Mouse (Mus musculus) midbrain, embryonic 15.5 days (tissue): ENCODE data around the gene Adh7. TPM values are rescaled to one million over a fixed set of nuclear protein-coding genes. Genes with fewer than 3 reads are reported as not detected.

ENCODE experiments used
- ATAC-seq: fragments of 200-750 bp; cut with Nextera tagmentation; replicated peaks from 2 replicates; pipeline ENCODE4 v1.8.0; 2017; ENCODE audit warnings: moderate TSS enrichment
- H3K27ac ChIP-seq: fragments of 300-500 bp; sonication (generic); 2 replicates; pipeline ENCODE4 v1.5.1; 2015; ENCODE audit warnings: mild to moderate bottlenecking, inconsistent platforms
- H3K27me3 ChIP-seq: fragments of 300-500 bp; sonication (generic); replicated peaks from 2 replicates; pipeline ENCODE4 v1.6.1; 2015; ENCODE audit warnings: inconsistent platforms
- H3K36me3 ChIP-seq: fragments of 300-500 bp; sonication (generic); replicated peaks from 2 replicates; pipeline ENCODE4 v1.6.1; 2015; ENCODE audit warnings: inconsistent platforms
- H3K4me1 ChIP-seq: fragments of 300-500 bp; sonication (generic); 2 replicates; pipeline ENCODE4 v1.6.1; 2015; ENCODE audit warnings: inconsistent platforms
- H3K4me2 ChIP-seq: fragments of 300-500 bp; sonication (generic); 2 replicates; pipeline ENCODE4 v1.6.1; 2015; ENCODE audit warnings: inconsistent platforms, mild to moderate bottlenecking, moderate library complexity
- H3K4me3 ChIP-seq: fragments of 300-500 bp; sonication (generic); 2 replicates; pipeline ENCODE4 v1.5.1; 2015; ENCODE audit warnings: mild to moderate bottlenecking, inconsistent platforms
- H3K9ac ChIP-seq: fragments of 300-500 bp; sonication (generic); 2 replicates; pipeline ENCODE4 v1.6.1; 2015; ENCODE audit warnings: mild to moderate bottlenecking, inconsistent platforms
- H3K9me3 ChIP-seq: fragments of 300-500 bp; sonication (generic); 2 replicates; pipeline ENCODE4 v1.6.1; 2016; ENCODE audit warnings: inconsistent platforms
- WGBS: fragments of 180-500 bp; shearing (Covaris S2); methylation state at CpG from one replicate; pipeline ENCODE4 v1.1.7; 2015; ENCODE audit warnings: mixed read lengths; 5-methylcytosine and 5-hydroxymethylcytosine counted together
- polyA plus RNA-seq: library from polyadenylated mRNA; unstranded; fragments of >200 nt; fragmentation: Nextera tagmentation; extraction: Ambion mirVana; gene quantifications from 2 replicates; pipeline ENCODE4 v1.2.1, GENCODE M21; 2015

Gene Adh7
- polyA plus RNA-seq, 1 experiment from 2014 or later: 1.4 TPM

DNA sequence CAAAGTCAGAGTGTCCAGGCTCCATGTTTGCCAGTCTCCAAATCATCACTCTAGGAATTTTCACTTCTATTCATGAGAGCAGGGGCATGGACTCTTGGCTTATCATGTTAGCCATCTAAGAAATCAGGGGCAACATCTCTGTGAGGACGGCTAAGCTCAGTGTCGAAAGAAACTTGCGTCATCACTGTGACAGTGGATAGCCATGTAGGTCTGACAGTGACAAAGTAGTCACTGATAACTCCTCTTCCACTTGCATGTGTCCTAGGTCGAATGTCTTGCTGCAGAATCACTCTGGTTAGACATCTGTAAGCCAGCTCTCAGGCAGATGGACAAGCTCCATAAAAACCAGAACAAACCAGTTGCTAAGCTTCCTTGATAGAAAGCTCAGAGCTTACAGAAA, 45.0 kb downstream of the Adh7 start:
- ATAC-seq: no peak
- 94% methylated on average over 4 of the region's 4 CpGs for WGBS
- H3K9me3 ChIP-seq: no peaks in the 10 kb centered on the region
- no peaks in the 10 kb centered on the region for H3K4me1 ChIP-seq
- no peak overlapping the region for H3K4me2 ChIP-seq
- H3K27me3 ChIP-seq: no peaks in the 10 kb centered on the region
- no peak overlapping the region for H3K4me3 ChIP-seq
- no peak overlapping the region for H3K9ac ChIP-seq
- H3K27ac ChIP-seq: no peak overlapping the region
- H3K36me3 ChIP-seq: no peaks in the 10 kb centered on the region

DNA sequence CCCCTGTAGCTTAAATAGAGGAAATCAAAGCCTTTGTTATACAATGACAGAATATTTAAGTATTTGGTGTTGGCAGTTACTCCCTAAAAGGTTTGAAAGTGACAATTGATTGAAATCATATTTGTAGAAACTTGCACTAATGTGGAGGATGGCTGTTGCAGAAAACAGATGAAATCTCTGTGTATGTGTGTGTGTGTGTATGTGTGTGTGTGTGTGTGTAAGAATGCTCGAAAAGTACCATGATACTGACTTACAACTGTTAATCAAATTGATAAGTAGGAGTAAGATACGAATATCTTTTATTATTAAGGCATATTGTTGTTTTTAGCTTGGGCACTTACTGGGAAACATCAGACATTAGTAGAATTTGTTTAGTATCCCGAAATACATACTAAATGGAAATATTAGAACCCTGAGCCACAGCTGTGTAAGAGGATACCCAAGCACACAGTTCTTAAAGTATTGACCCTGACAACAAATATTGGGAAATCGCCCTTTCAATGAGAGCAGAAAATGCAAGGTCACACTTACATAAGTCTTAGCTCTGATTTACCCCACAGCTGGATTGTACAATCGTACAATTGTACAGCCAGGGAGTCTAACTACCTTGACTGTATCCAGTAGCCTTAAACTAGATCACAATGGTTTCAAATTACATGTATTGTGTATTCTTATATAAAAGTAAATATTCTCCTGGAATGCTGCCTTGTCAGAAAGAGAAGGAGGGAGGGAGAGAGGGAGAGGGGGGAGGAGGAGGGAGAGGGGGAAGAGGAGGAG, 45.8 kb downstream of the Adh7 start:
- H3K4me2 ChIP-seq: no peak overlapping the region
- no peaks in the 10 kb centered on the region for H3K36me3 ChIP-seq
- no peak for ATAC-seq
- H3K27me3 ChIP-seq: no peaks in the 10 kb centered on the region
- WGBS: 84% methylated on average over 5 of the region's 5 CpGs
- no peak overlapping the region for H3K27ac ChIP-seq
- no peak overlapping the region for H3K4me3 ChIP-seq
- H3K9ac ChIP-seq: no peak overlapping the region
- H3K9me3 ChIP-seq: no peaks in the 10 kb centered on the region
- no peaks in the 10 kb centered on the region for H3K4me1 ChIP-seq

- Histone ChIP-seq H3K4me1 (no peaks in the 10 kb centered on the region), H3K27me3 (no peaks in the 10 kb centered on the region), H3K27ac (no peak overlapping the region), H3K4me2 (no peak overlapping the region), H3K9ac (no peak overlapping the region), H3K36me3 (no peaks in the 10 kb centered on the region), H3K9me3 (no peaks in the 10 kb centered on the region), H3K4me3 (no peak overlapping the region)
- ATAC-seq: no peak
- WGBS: 74% methylated on average over 3 of the region's 3 CpGs
These were observed 47.1 kb downstream of the Adh7 start for GRCm38 (mm10) chr3:138264648-138265047.

DNA sequence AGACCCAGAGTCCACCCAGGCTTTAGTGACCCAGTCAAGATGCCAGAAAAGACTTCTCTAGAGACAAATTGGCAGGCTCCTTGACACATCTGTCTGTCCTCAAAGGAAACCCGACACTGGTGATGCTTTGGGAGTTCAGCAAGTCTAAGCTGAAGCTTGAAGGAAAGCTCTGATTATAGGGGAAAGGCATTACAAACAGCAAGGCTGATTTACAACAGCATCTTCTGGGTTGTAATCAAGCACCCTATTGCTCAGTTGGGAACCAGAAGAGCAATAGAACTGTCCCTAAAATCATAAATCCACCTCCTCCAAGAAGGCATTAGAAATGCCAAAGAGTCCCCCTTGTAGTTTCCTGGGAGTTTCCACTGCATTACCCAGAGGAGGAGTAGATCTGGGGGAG, 52.9 kb downstream of the Adh7 start:
- no peak for ATAC-seq
- Histone ChIP-seq H3K27ac (no peak overlapping the region), H3K4me2 (no peak overlapping the region), H3K4me3 (no peak overlapping the region), H3K4me1 (no peaks in the 10 kb centered on the region), H3K27me3 (no peaks in the 10 kb centered on the region), H3K36me3 (no peaks in the 10 kb centered on the region), H3K9ac (no peak overlapping the region), H3K9me3 (no peaks in the 10 kb centered on the region)
- 42% methylated on average over 1 of the region's 1 CpGs for WGBS

GRCm38 (mm10) chr3:138271297-138271696, 53.7 kb downstream of the Adh7 start:
- H3K9me3 ChIP-seq: no peaks in the 10 kb centered on the region
- no peak overlapping the region for H3K4me3 ChIP-seq
- WGBS: 94% methylated on average over 2 of the region's 2 CpGs
- no peak for ATAC-seq
- no peak overlapping the region for H3K4me2 ChIP-seq
- H3K27ac ChIP-seq: no peak overlapping the region
- H3K27me3 ChIP-seq: no peaks in the 10 kb centered on the region
- H3K36me3 ChIP-seq: no peaks in the 10 kb centered on the region
- H3K4me1 ChIP-seq: no peaks in the 10 kb centered on the region
- H3K9ac ChIP-seq: no peak overlapping the region

DNA sequence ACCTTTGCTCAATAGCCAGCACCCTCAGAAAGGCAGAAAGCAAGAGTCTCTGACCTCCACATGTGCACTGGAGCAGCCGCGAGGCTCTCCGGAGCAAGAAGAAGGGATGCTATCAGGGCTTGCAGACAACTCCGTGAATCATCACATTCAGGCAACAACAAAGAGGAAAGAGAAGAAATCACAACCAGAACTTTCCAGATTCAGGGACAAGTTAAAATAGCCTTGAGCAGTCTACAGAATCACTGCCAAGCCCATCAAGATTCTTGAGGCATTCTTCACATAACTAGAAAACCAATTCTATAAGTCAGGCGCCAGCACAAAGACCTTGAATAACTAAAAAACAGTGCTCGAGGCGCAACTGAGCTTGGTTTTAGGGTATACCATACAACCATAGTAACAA, 55.5 kb downstream of the Adh7 start:
- Histone ChIP-seq H3K36me3 (no peaks in the 10 kb centered on the region), H3K4me1 (no peaks in the 10 kb centered on the region), H3K4me3 (no peak overlapping the region), H3K27me3 (no peaks in the 10 kb centered on the region), H3K9ac (no peak overlapping the region), H3K4me2 (no peak overlapping the region), H3K27ac (no peak overlapping the region), H3K9me3 (no peaks in the 10 kb centered on the region)
- ATAC-seq: no peak
- WGBS: 89% methylated on average over 7 of the region's 7 CpGs

DNA sequence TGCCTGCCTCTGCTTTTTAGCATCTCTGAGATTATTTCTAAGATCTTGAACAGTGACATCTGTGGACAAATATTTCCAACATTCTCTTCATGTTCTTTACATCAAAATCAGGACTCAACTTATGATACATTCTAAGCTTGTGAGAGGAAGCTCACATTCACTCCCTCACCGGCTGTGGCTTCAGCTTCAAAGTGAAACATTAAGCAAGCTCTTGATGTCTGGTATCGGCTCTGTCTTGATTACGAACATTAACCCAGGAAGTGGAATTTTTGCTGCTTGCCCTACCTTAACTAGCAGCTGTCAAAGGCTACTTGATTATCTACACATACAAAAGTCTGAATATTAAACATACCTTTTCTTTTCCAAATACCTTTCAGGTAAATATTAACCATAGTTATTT, 57.5 kb downstream of the Adh7 start:
- Histone ChIP-seq H3K9ac (no peak overlapping the region), H3K4me3 (no peak overlapping the region), H3K4me1 (no peaks in the 10 kb centered on the region), H3K36me3 (no peaks in the 10 kb centered on the region), H3K27ac (no peak overlapping the region), H3K4me2 (no peak overlapping the region), H3K27me3 (no peaks in the 10 kb centered on the region), H3K9me3 (no peaks in the 10 kb centered on the region)
- ATAC-seq: no peak
- 82% methylated on average over 3 of the region's 3 CpGs for WGBS

- H3K4me2 ChIP-seq: no peak overlapping the region
- 56% methylated on average over 9 of the region's 9 CpGs for WGBS
These were observed 65.0 kb downstream of the Adh7 start for GRCm38 (mm10) chr3:138282556-138282955.

More at GRCm38 (mm10) chr3:138282556-138282955, 65.0 kb downstream of the Adh7 start:
- Histone ChIP-seq H3K27me3 (no peaks in the 10 kb centered on the region), H3K9ac (no peak overlapping the region), H3K4me3 (no peak overlapping the region), H3K4me1 (no peaks in the 10 kb centered on the region), H3K36me3 (no peaks in the 10 kb centered on the region), H3K9me3 (no peaks in the 10 kb centered on the region), H3K27ac (no peak overlapping the region)
- ATAC-seq: no peak

Other genes starting within 250 kb of the Adh7 start
- 1.0 and 1.4 TPM in 2 replicates for gene Dapp1, start 236.2 kb upstream of the Adh7 start, polyA plus RNA-seq
- 0.09 and 0.26 TPM in 2 replicates for gene 1110002E22Rik, start 152.7 kb upstream of the Adh7 start, polyA plus RNA-seq
- gene Gm5105, start 150.4 kb upstream of the Adh7 start, polyA plus RNA-seq: 0.11 and 0.12 TPM in 2 replicates
- gene Trmt10a, start 74.3 kb upstream of the Adh7 start, polyA plus RNA-seq: 6.5 and 7.3 TPM in 2 replicates
- gene Mttp, start 72.8 kb upstream of the Adh7 start, polyA plus RNA-seq: 8.3 and 10.9 TPM in 2 replicates
- not detected in 2 replicates for gene 4930579F01Rik, start 23.9 kb upstream of the Adh7 start, polyA plus RNA-seq
- gene Adh1, start 43.2 kb downstream of the Adh7 start, polyA plus RNA-seq: 1.1 TPM in 2 replicates
- 0.13 TPM in 1 of 2 replicates, not detected in the other for gene Adh6a, start 95.5 kb downstream of the Adh7 start, polyA plus RNA-seq
- gene Adh6b, start 124.0 kb downstream of the Adh7 start, polyA plus RNA-seq: 0.17 TPM in 1 of 2 replicates, not detected in the other
- not detected in 2 replicates for gene Adh4, start 197.7 kb downstream of the Adh7 start, polyA plus RNA-seq
- gene Adh5, start 225.3 kb downstream of the Adh7 start, polyA plus RNA-seq: 194 and 197 TPM in 2 replicates